22 mouse cellular contexts compared by ENCODE assay signal in the genomic region with DNA sequence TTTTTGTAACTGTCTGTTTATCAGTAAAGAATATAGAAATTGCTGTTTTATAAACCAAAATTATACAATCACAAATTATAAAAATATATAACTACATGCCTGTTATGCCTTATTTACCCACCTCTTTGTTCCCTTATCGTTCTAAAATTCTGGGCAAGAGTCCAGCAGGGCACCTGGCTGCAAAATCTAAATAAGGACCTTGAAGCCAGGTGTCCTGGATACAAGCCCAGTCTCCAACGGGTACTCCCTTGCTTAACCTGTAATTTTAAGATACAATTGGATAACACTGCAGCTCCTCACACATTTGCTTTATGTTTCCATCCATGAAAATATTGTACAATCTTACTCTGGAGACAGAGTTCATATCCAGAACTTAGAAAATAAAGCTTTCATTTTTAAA.
DNase-seq lines count a peak whose midpoint lies in the region; ATAC-seq and TF ChIP-seq lines count a peak whose summit lies in the region.
"Had no signal": no experiment of that assay in that cellular context is flagged by ENCODE, and none has a peak within 500 bp of the region (broad histone marks: within the 10 kb centered on the region; RNA-seq: fewer than 3 reads in every experiment).

No protein-coding gene starts in this region.

- no peaks in the 10 kb centered on the region for H3K9me3 ChIP-seq in lung, embryonic 14.5 days (ENCODE audit: low read depth, low read length)
- no peaks in the 10 kb centered on the region for H3K9me3 ChIP-seq in stomach, postnatal 0 days (ENCODE audit: control insufficient read depth, low read length)
- H3K9me3 ChIP-seq: embryonic facial prominence, embryonic 12.5 days; heart, embryonic 15.5 days; limb, embryonic 12.5 days; midbrain, embryonic 13.5 days had no signal

- H3K27me3 ChIP-seq in cerebellum, adult 2 months (ENCODE audit: control insufficient read depth, insufficient read depth, low read length), result no peaks in the 10 kb centered on the region
- no peaks in the 10 kb centered on the region for H3K27me3 ChIP-seq in lung, embryonic 14.5 days (ENCODE audit: insufficient read depth, low read length)
- H3K27me3 ChIP-seq in stomach, postnatal 0 days (ENCODE audit: control insufficient read depth, insufficient read depth, low read length), result no peaks in the 10 kb centered on the region
- H3K27me3 ChIP-seq: embryonic facial prominence, embryonic 12.5 days; heart, embryonic 15.5 days; limb, embryonic 12.5 days; midbrain, embryonic 13.5 days had no signal

- H3K4me2 ChIP-seq in lung, embryonic 14.5 days, result no peak overlapping the region
- no peak overlapping the region for H3K4me2 ChIP-seq in stomach, postnatal 0 days (replicated peaks; ENCODE audit: low read depth)
- H3K4me2 ChIP-seq: embryonic facial prominence, embryonic 12.5 days; heart, embryonic 15.5 days; limb, embryonic 12.5 days; liver, embryonic 11.5 days; midbrain, embryonic 13.5 days had no signal

- no peak for ATAC-seq in lung, embryonic 14.5 days (ENCODE audit: insufficient read depth)
- no peak for ATAC-seq in stomach, postnatal 0 days (ENCODE audit: low FRiP score, low TSS enrichment)
- ATAC-seq: forebrain, embryonic 14.5 days; hindbrain, embryonic 16.5 days; midbrain, embryonic 13.5 days had no signal

- no peak for TF ChIP-seq POLR2A in cerebellum, adult 2 months (IDR thresholded peaks at IDR 0.05; ENCODE audit: borderline replicate concordance, insufficient read depth, low read length)

- no peaks in the 10 kb centered on the region for H3K4me1 ChIP-seq in cerebellum, adult 2 months (ENCODE audit: control insufficient read depth, insufficient read depth, low read length)
- H3K4me1 ChIP-seq in lung, embryonic 14.5 days (ENCODE audit: insufficient read depth), result no peaks in the 10 kb centered on the region
- H3K4me1 ChIP-seq in stomach, postnatal 0 days (replicated peaks; ENCODE audit: control insufficient read depth, insufficient read depth), result no peaks in the 10 kb centered on the region
- H3K4me1 ChIP-seq: embryonic facial prominence, embryonic 12.5 days; heart, embryonic 15.5 days; limb, embryonic 12.5 days; midbrain, embryonic 13.5 days had no signal

- DNase-seq in cerebellum, adult 2 months, result peak; percentile 21 to 50
- DNase-seq in cerebellum, adult 8-10 months, result no peak
- peak; percentile 23 for DNase-seq in lung, embryonic 14.5 days
- no peak for DNase-seq in lung, postnatal 4 days
- peak; percentile 2 for DNase-seq in cerebellum, adult 9-11 months
- DNase-seq in stomach, postnatal 0 days (ENCODE audit: low spot score), result peak; percentile 21
- DNase-seq in layer of hippocampus, adult 2 months (ENCODE audit: low spot score in 2 of 2), result no peak
- DNase-seq: adrenal gland, postnatal 25 days; embryo, embryonic 11 days; gastrocnemius, postnatal 14 days; kidney, adult 8-10 months; kidney, postnatal 4 days; layer of hippocampus, postnatal 36 days; thymus, postnatal 4 days had no signal

- no peak overlapping the region for H3K27ac ChIP-seq in cerebellum, adult 2 months (ENCODE audit: insufficient read depth, low read length)
- no peak overlapping the region for H3K27ac ChIP-seq in lung, embryonic 14.5 days (ENCODE audit: low read depth)
- H3K27ac ChIP-seq in stomach, postnatal 0 days (replicated peaks), result no peak overlapping the region
- H3K27ac ChIP-seq in layer of hippocampus, adult 2 months, result no peak overlapping the region
- H3K27ac ChIP-seq: embryonic facial prominence, embryonic 12.5 days; heart, embryonic 15.5 days; kidney, postnatal 0 days; limb, embryonic 12.5 days; midbrain, embryonic 13.5 days had no signal

- H3K36me3 ChIP-seq in lung, embryonic 14.5 days (ENCODE audit: insufficient read depth), result no peaks in the 10 kb centered on the region
- no peaks in the 10 kb centered on the region for H3K36me3 ChIP-seq in stomach, postnatal 0 days (ENCODE audit: control insufficient read depth, insufficient read depth, low read length)
- H3K36me3 ChIP-seq: embryonic facial prominence, embryonic 12.5 days; heart, embryonic 15.5 days; limb, embryonic 12.5 days; midbrain, embryonic 13.5 days had no signal

- TF ChIP-seq CTCF in cerebellum, adult 2 months (IDR thresholded peaks at IDR 0.05; ENCODE audit: borderline replicate concordance, insufficient read depth, low read depth, low read length), result no peak
- TF ChIP-seq CTCF in lung, embryonic 14.5 days (IDR thresholded peaks at IDR 0.05; ENCODE audit: low read depth), result no peak
- TF ChIP-seq CTCF in stomach, postnatal 0 days (IDR thresholded peaks at IDR 0.05; ENCODE audit: low read depth), result no peak
- TF ChIP-seq CTCF in layer of hippocampus, adult 2 months (conservative IDR thresholded peaks at IDR 0.05), result no peak

- 7% methylated on average over 2 of the region's 2 CpGs for WGBS in cerebellum, adult 2 months
- 49% methylated on average over 2 of the region's 2 CpGs for WGBS in lung, embryonic 14.5 days
- 25% methylated on average over 2 of the region's 2 CpGs for WGBS in stomach, postnatal 0 days

- no peak overlapping the region for H3K4me3 ChIP-seq in cerebellum, adult 2 months (replicated peaks; ENCODE audit: insufficient read depth, low read depth, low read length)
- no peak overlapping the region for H3K4me3 ChIP-seq in lung, embryonic 14.5 days (ENCODE audit: low read depth, low read length)
- no peak overlapping the region for H3K4me3 ChIP-seq in stomach, postnatal 0 days (ENCODE audit: low read depth, low read length)
- no peak overlapping the region for H3K4me3 ChIP-seq in layer of hippocampus, adult 2 months
- H3K4me3 ChIP-seq: embryonic facial prominence, embryonic 12.5 days; heart, embryonic 15.5 days; limb, embryonic 12.5 days; midbrain, embryonic 13.5 days had no signal

- no peak overlapping the region for H3K9ac ChIP-seq in lung, embryonic 14.5 days
- H3K9ac ChIP-seq in stomach, postnatal 0 days (ENCODE audit: low read length), result no peak overlapping the region
- H3K9ac ChIP-seq: embryonic facial prominence, embryonic 12.5 days; heart, embryonic 15.5 days; limb, embryonic 12.5 days; midbrain, embryonic 13.5 days had no signal

- TF ChIP-seq EP300 in stomach, postnatal 0 days (optimal IDR thresholded peaks at IDR 0.05), result no peak

Comparison
In these comparisons a context has a peak if more than half of its experiments do, and no peak if none do; other contexts are left out.
1. DNase-seq: peak in cerebellum, adult 2 months (2 of 2), lung, embryonic 14.5 days (single experiment), cerebellum, adult 9-11 months (single experiment) and stomach, postnatal 0 days (single experiment); none in cerebellum, adult 8-10 months (single experiment), lung, postnatal 4 days (0 of 2) and layer of hippocampus, adult 2 months (0 of 2).